Mouse (Mus musculus) B cell, adult (primary cell): ENCODE data around the gene Gm10160. TPM values are rescaled to one million over a fixed set of nuclear protein-coding genes. Genes with fewer than 3 reads are reported as not detected.

Experiments used
- total RNA-seq: library from RNA; stranded (reverse); gene quantifications from 4 replicates; pipeline ENCODE4 v1.2.4, GENCODE M21; 2023; ENCODE audit not compliant: inconsistent age

Gene Gm10160
- not detected in 4 replicates for total RNA-seq

GRCm38 (mm10) chr7:81855694-81856093 is at the start of gene Gm10160:
Gene Gm10160 (minus strand): TSS chr7:81855794.

GRCm38 (mm10) chr7:81858968-81859721 is 3.6 kb upstream of the Gm10160 start, which contains the start of gene Tm6sf1:
Gene Tm6sf1 (plus strand): TSS chr7:81859001.

GRCm38 (mm10) chr7:81829379-81829894 is 26.2 kb downstream of the Gm10160 start, which contains the start of gene Btbd1:
Gene Btbd1 (minus strand): TSS chr7:81829431.

Other genes with a start within 250 kb of the Gm10160 start
- gene Homer2, start 148.3 kb downstream of the Gm10160 start, total RNA-seq: not detected in 4 replicates
- 37.2 to 47.1 TPM (median 40.7 TPM) in 4 replicates for gene Ramac, start 92.9 kb downstream of the Gm10160 start, total RNA-seq
- 28.8 to 34.4 TPM (median 32.7 TPM) in 4 replicates for gene 3110040N11Rik, start 66.3 kb downstream of the Gm10160 start, total RNA-seq
- 69.0 to 77.4 TPM (median 76.1 TPM) in 4 replicates for gene Btbd1, start 26.4 kb downstream of the Gm10160 start, total RNA-seq
- gene Tm6sf1, start 3.2 kb upstream of the Gm10160 start, total RNA-seq: 145 to 173 TPM (median 148 TPM) in 4 replicates
- gene Hdgfl3, start 78.7 kb upstream of the Gm10160 start, total RNA-seq: 2.8 to 3.5 TPM (median 3.3 TPM) in 4 replicates
- gene Bnc1, start 136.5 kb upstream of the Gm10160 start, total RNA-seq: 0.12 to 0.19 TPM in 2 of 4 replicates, not detected in the others